Mouse (Mus musculus): ENCODE measurements around the gene Snd1. TPM values are rescaled to one million over a fixed set of nuclear protein-coding genes. Genes with fewer than 3 reads are reported as not detected.

Snd1 gene
- polyA plus RNA-seq, 1 experiment from 2014 or later = 120 TPM

- H3K4me3 ChIP-seq = no peak overlapping the region
- no peak overlapping the region for H3K4me2 ChIP-seq
- no peak overlapping the region for H3K9ac ChIP-seq
- H3K4me1 ChIP-seq = peaks cover 8% of the 10 kb centered on the region; the same call in 1 of the 2 replicates
- H3K9me3 ChIP-seq = no peaks in the 10 kb centered on the region
- ATAC-seq (ENCODE audit: insufficient number of reproducible peaks, low FRiP score, low TSS enrichment, low read depth) = no peak
- WGBS = 79% methylated on average over 6 of the region's 6 CpGs
- H3K27me3 ChIP-seq = no peaks in the 10 kb centered on the region
- H3K27ac ChIP-seq = no peak overlapping the region
- H3K36me3 ChIP-seq = peaks cover 26% of the 10 kb centered on the region
Observed at GRCm38 (mm10) chr6:28895726-28896125, 420.8 kb downstream of the Snd1 start.

- no peak overlapping the region for H3K4me2 ChIP-seq
- H3K36me3 ChIP-seq = peaks cover 17% of the 10 kb centered on the region
- ATAC-seq (ENCODE audit: insufficient number of reproducible peaks, low FRiP score, low TSS enrichment, low read depth) = no peak
- H3K9me3 ChIP-seq = no peaks in the 10 kb centered on the region
- H3K27ac ChIP-seq = no peak overlapping the region
- peaks cover 8% of the 10 kb centered on the region; the same call in 1 of the 2 replicates for H3K4me1 ChIP-seq
- WGBS = 59% methylated on average over 5 of the region's 5 CpGs
- no peak overlapping the region for H3K4me3 ChIP-seq
- no peak overlapping the region for H3K9ac ChIP-seq
- H3K27me3 ChIP-seq = no peaks in the 10 kb centered on the region
Observed at GRCm38 (mm10) chr6:28896762-28897320, 421.9 kb downstream of the Snd1 start.

- Histone ChIP-seq H3K4me1 (peaks cover 8% of the 10 kb centered on the region; the same call in 1 of the 2 replicates), H3K9me3 (no peaks in the 10 kb centered on the region), H3K36me3 (peaks cover 10% of the 10 kb centered on the region), H3K4me3 (no peak overlapping the region), H3K9ac (no peak overlapping the region), H3K27me3 (no peaks in the 10 kb centered on the region), H3K27ac (no peak overlapping the region), H3K4me2 (no peak overlapping the region)
- 62% methylated on average over 11 of the region's 11 CpGs for WGBS
- ATAC-seq (ENCODE audit: insufficient number of reproducible peaks, low FRiP score, low TSS enrichment, low read depth) = no peak
Observed at GRCm38 (mm10) chr6:28897326-28898085, 422.6 kb downstream of the Snd1 start.

- H3K4me1 ChIP-seq = peaks cover 8% of the 10 kb centered on the region; the same call in 1 of the 2 replicates
- H3K4me2 ChIP-seq = no peak overlapping the region
- H3K27ac ChIP-seq = no peak overlapping the region
- no peak overlapping the region for H3K9ac ChIP-seq
- no peak overlapping the region for H3K4me3 ChIP-seq
- 16% methylated on average over 10 of the region's 10 CpGs for WGBS
- H3K9me3 ChIP-seq = no peaks in the 10 kb centered on the region
- H3K27me3 ChIP-seq = no peaks in the 10 kb centered on the region
- H3K36me3 ChIP-seq = peaks cover 5% of the 10 kb centered on the region; the same call in 1 of the 2 replicates
- ATAC-seq (ENCODE audit: insufficient number of reproducible peaks, low FRiP score, low TSS enrichment, low read depth) = no peak
Observed at GRCm38 (mm10) chr6:28898836-28899235, 423.9 kb downstream of the Snd1 start.

- H3K4me1 ChIP-seq = peaks cover 8% of the 10 kb centered on the region; the same call in 1 of the 2 replicates
- 52% methylated on average over 2 of the region's 2 CpGs for WGBS
- no peak overlapping the region for H3K27ac ChIP-seq
- no peaks in the 10 kb centered on the region for H3K9me3 ChIP-seq
- H3K27me3 ChIP-seq = no peaks in the 10 kb centered on the region
- H3K36me3 ChIP-seq = no peaks in the 10 kb centered on the region
- ATAC-seq (ENCODE audit: insufficient number of reproducible peaks, low FRiP score, low TSS enrichment, low read depth) = no peak
- no peak overlapping the region for H3K4me2 ChIP-seq
- H3K9ac ChIP-seq = no peak overlapping the region
- no peak overlapping the region for H3K4me3 ChIP-seq
Observed at GRCm38 (mm10) chr6:28902573-28902972, 427.6 kb downstream of the Snd1 start.

- Histone ChIP-seq H3K4me1 (no peaks in the 10 kb centered on the region), H3K9ac (no peak overlapping the region), H3K4me2 (no peak overlapping the region), H3K9me3 (no peaks in the 10 kb centered on the region), H3K27ac (no peak overlapping the region), H3K4me3 (no peak overlapping the region), H3K36me3 (no peaks in the 10 kb centered on the region), H3K27me3 (no peaks in the 10 kb centered on the region)
- no peak for ATAC-seq (ENCODE audit: insufficient number of reproducible peaks, low FRiP score, low TSS enrichment, low read depth)
- WGBS = 58% methylated on average over 4 of the region's 4 CpGs
Observed at GRCm38 (mm10) chr6:28904417-28904816, 429.5 kb downstream of the Snd1 start.

GRCm38 (mm10) chr6:28905301-28905700 is 430.4 kb downstream of the Snd1 start:
- no peak for ATAC-seq (ENCODE audit: insufficient number of reproducible peaks, low FRiP score, low TSS enrichment, low read depth)
- H3K9ac ChIP-seq = no peak overlapping the region
- no peaks in the 10 kb centered on the region for H3K9me3 ChIP-seq
- H3K4me2 ChIP-seq = no peak overlapping the region
- H3K27ac ChIP-seq = no peak overlapping the region
- WGBS = 67% methylated on average over 8 of the region's 8 CpGs
- no peaks in the 10 kb centered on the region for H3K4me1 ChIP-seq
- no peaks in the 10 kb centered on the region for H3K36me3 ChIP-seq
- H3K27me3 ChIP-seq = no peaks in the 10 kb centered on the region
- no peak overlapping the region for H3K4me3 ChIP-seq

GRCm38 (mm10) chr6:28909866-28910265 is 434.9 kb downstream of the Snd1 start:
- Histone ChIP-seq H3K36me3 (no peaks in the 10 kb centered on the region), H3K27me3 (no peaks in the 10 kb centered on the region), H3K9me3 (no peaks in the 10 kb centered on the region), H3K4me1 (no peaks in the 10 kb centered on the region), H3K27ac (no peak overlapping the region), H3K4me3 (no peak overlapping the region), H3K9ac (no peak overlapping the region), H3K4me2 (no peak overlapping the region)
- ATAC-seq (ENCODE audit: insufficient number of reproducible peaks, low FRiP score, low TSS enrichment, low read depth) = no peak
- 82% methylated on average over 15 of the region's 15 CpGs for WGBS

- Histone ChIP-seq H3K9me3 (no peaks in the 10 kb centered on the region), H3K27ac (no peak overlapping the region), H3K36me3 (no peaks in the 10 kb centered on the region), H3K27me3 (no peaks in the 10 kb centered on the region), H3K9ac (no peak overlapping the region), H3K4me2 (no peak overlapping the region), H3K4me1 (no peaks in the 10 kb centered on the region), H3K4me3 (no peak overlapping the region)
- 30% methylated on average over 1 of the region's 1 CpGs for WGBS
- no peak for ATAC-seq (ENCODE audit: insufficient number of reproducible peaks, low FRiP score, low TSS enrichment, low read depth)
Observed at GRCm38 (mm10) chr6:28914981-28915380, 440.0 kb downstream of the Snd1 start.

- H3K9me3 ChIP-seq = no peaks in the 10 kb centered on the region
- H3K4me3 ChIP-seq = no peak overlapping the region
- H3K4me1 ChIP-seq = no peaks in the 10 kb centered on the region
- no peak for ATAC-seq (ENCODE audit: insufficient number of reproducible peaks, low FRiP score, low TSS enrichment, low read depth)
- H3K9ac ChIP-seq = no peak overlapping the region
- 53% methylated on average over 8 of the region's 8 CpGs for WGBS
- no peaks in the 10 kb centered on the region for H3K27me3 ChIP-seq
- no peak overlapping the region for H3K27ac ChIP-seq
- H3K4me2 ChIP-seq = no peak overlapping the region
- no peaks in the 10 kb centered on the region for H3K36me3 ChIP-seq
Observed at GRCm38 (mm10) chr6:28916630-28917029, 441.7 kb downstream of the Snd1 start.

- Histone ChIP-seq H3K27me3 (no peaks in the 10 kb centered on the region), H3K9ac (no peak overlapping the region), H3K4me1 (no peaks in the 10 kb centered on the region), H3K4me3 (no peak overlapping the region), H3K9me3 (no peaks in the 10 kb centered on the region), H3K27ac (no peak overlapping the region), H3K4me2 (no peak overlapping the region), H3K36me3 (no peaks in the 10 kb centered on the region)
- WGBS = 71% methylated on average over 6 of the region's 6 CpGs
- no peak for ATAC-seq (ENCODE audit: insufficient number of reproducible peaks, low FRiP score, low TSS enrichment, low read depth)
Observed at GRCm38 (mm10) chr6:28919346-28919745, 444.4 kb downstream of the Snd1 start.

GRCm38 (mm10) chr6:28922371-28922770 is 447.4 kb downstream of the Snd1 start:
- no peaks in the 10 kb centered on the region for H3K9me3 ChIP-seq
- H3K4me2 ChIP-seq = no peak overlapping the region
- H3K27me3 ChIP-seq = no peaks in the 10 kb centered on the region
- H3K9ac ChIP-seq = no peak overlapping the region
- no peak for ATAC-seq (ENCODE audit: insufficient number of reproducible peaks, low FRiP score, low TSS enrichment, low read depth)
- no peaks in the 10 kb centered on the region for H3K36me3 ChIP-seq
- WGBS = 87% methylated on average over 12 of the region's 12 CpGs
- no peak overlapping the region for H3K4me3 ChIP-seq
- no peak overlapping the region for H3K27ac ChIP-seq
- no peaks in the 10 kb centered on the region for H3K4me1 ChIP-seq

All from limb, embryonic 15.5 days (tissue).